Mouse (Mus musculus) CH12.LX (cell line): Measurements from ENCODE around the gene Rxfp4. TPM values are rescaled to one million over a fixed set of nuclear protein-coding genes. Genes with fewer than 3 reads are reported as not detected.

Experiments used
- DNase-seq: peaks from one replicate; pipeline ENCODE4 v3.0.0-alpha.2; 2013; ENCODE audit errors: extremely low read depth
- H3K27ac ChIP-seq: 2 replicates; pipeline ENCODE4 v1.5.1; 2012; ENCODE audit warnings: low read depth, mild to moderate bottlenecking, control low read depth, moderate library complexity; ENCODE audit not compliant: insufficient read depth
- H3K27me3 ChIP-seq: replicated peaks from 2 replicates; pipeline ENCODE3; 2012; ENCODE audit warnings: inconsistent platforms
- H3K36me3 ChIP-seq, 2 experiments: replicated peaks in 1 of 2; 2 replicates each; pipeline versions ENCODE3 to v1.6.1; 2012; ENCODE audit warnings: inconsistent platforms in 1 of 2, low read length in 1 of 2, mild to moderate bottlenecking in 1 of 2, mixed read lengths in 1 of 2, moderate library complexity in 1 of 2; ENCODE audit not compliant: control insufficient read depth in 1 of 2, insufficient read depth in 1 of 2
- H3K4me1 ChIP-seq, 2 experiments: 2 replicates each; pipeline ENCODE4 v1.6.1; 2012; ENCODE audit warnings: inconsistent platforms in 1 of 2, moderate library complexity in 1 of 2; ENCODE audit not compliant: insufficient read depth in 2 of 2, control insufficient read depth in 1 of 2
- H3K4me2 ChIP-seq: 2 replicates; pipeline ENCODE4 v1.6.1; 2012; ENCODE audit warnings: low read depth, mild to moderate bottlenecking, control low read depth; ENCODE audit not compliant: poor library complexity, insufficient read depth, severe bottlenecking
- H3K4me3 ChIP-seq, 3 experiments: fragments of 150-350 bp in 1 of 3; sonication (generic) in 1 of 3; replicated peaks in 1 of 3; 2 replicates each; pipeline versions ENCODE3 to v1.5.1; 2011 to 2012; ENCODE audit warnings: low read depth in 2 of 3, low read length in 2 of 3, mild to moderate bottlenecking in 2 of 3, moderate library complexity in 2 of 3, control low read depth in 1 of 3, improper control_type of control experiment in 1 of 3, inconsistent platforms in 1 of 3, mixed read lengths in 1 of 3; ENCODE audit not compliant: poor library complexity in 1 of 3
- H3K79me2 ChIP-seq: replicated peaks from 2 replicates; pipeline ENCODE4 v1.6.1; 2012; ENCODE audit warnings: mild to moderate bottlenecking, moderate library complexity; ENCODE audit not compliant: control insufficient read depth, poor library complexity, insufficient read depth, severe bottlenecking; ENCODE audit errors: extremely low read depth
- H3K9ac ChIP-seq: 2 replicates; pipeline ENCODE4 v1.6.1; 2012; ENCODE audit warnings: low read depth, mild to moderate bottlenecking, control low read depth, moderate library complexity; ENCODE audit not compliant: insufficient read depth
- H3K9me3 ChIP-seq: replicated peaks from 2 replicates; pipeline ENCODE3; 2012; ENCODE audit warnings: low read length, inconsistent platforms, mixed read lengths
- BHLHE40 ChIP-seq: IDR thresholded peaks from 2 replicates; pipeline ENCODE4 v1.6.1; 2011; ENCODE audit warnings: mild to moderate bottlenecking, low read depth, low read length, improper control_type of control experiment
- CHD2 ChIP-seq: IDR thresholded peaks from 2 replicates; pipeline ENCODE4 v1.6.1; 2011; ENCODE audit warnings: low read length, improper control_type of control experiment
- E2F4 ChIP-seq: IDR thresholded peaks from 2 replicates; pipeline ENCODE4 v1.6.1; 2011; ENCODE audit warnings: low read depth, low read length, improper control_type of control experiment; ENCODE audit not compliant: insufficient replicate concordance
- EP300 ChIP-seq: IDR thresholded peaks from 2 replicates; pipeline ENCODE4 v1.6.1; 2011; ENCODE audit warnings: low read length, improper control_type of control experiment
- IRF4 ChIP-seq: IDR thresholded peaks from 2 replicates; pipeline ENCODE4 v1.6.1; 2014; ENCODE audit warnings: low read depth, mild to moderate bottlenecking, inconsistent platforms, low read length, improper control_type of control experiment
- MAX ChIP-seq: IDR thresholded peaks from 2 replicates; pipeline ENCODE4 v1.6.1; 2011; ENCODE audit warnings: low read length, improper control_type of control experiment
- MEF2A ChIP-seq: IDR thresholded peaks from 2 replicates; pipeline ENCODE4 v1.6.1; 2014; ENCODE audit warnings: low read depth, mild to moderate bottlenecking, inconsistent platforms, low read length, improper control_type of control experiment, borderline replicate concordance
- NRF1 ChIP-seq: IDR thresholded peaks from 2 replicates; pipeline ENCODE4 v1.6.1; 2014; ENCODE audit warnings: low read depth, mild to moderate bottlenecking, inconsistent platforms, low read length, improper control_type of control experiment, moderate library complexity
- POLR2A ChIP-seq: IDR thresholded peaks from 2 replicates; pipeline ENCODE4 v1.6.1; 2011; ENCODE audit warnings: low read depth, mild to moderate bottlenecking, improper control_type of control experiment, low read length
- SIN3A ChIP-seq: IDR thresholded peaks from 2 replicates; pipeline ENCODE4 v1.6.1; 2012; ENCODE audit warnings: low read length, improper control_type of control experiment, inconsistent platforms
- TBP ChIP-seq: conservative IDR thresholded peaks from 2 replicates; pipeline ENCODE4 v1.6.1; 2011; ENCODE audit warnings: low read depth, low read length, improper control_type of control experiment
- TCF12 ChIP-seq: IDR thresholded peaks from 2 replicates; pipeline ENCODE4 v1.6.1; 2014; ENCODE audit warnings: low read depth, mild to moderate bottlenecking, inconsistent platforms, low read length, improper control_type of control experiment
- dilution Hi-C: fragments of 300-500 bp; cut with MboI; formaldehyde crosslinking; loops from 2 replicates; pipeline ENCODE4 v1.14.3; 2020; ENCODE audit warnings: low sequenced_read_pairs; ENCODE audit not compliant: extremely low pct_unique_long_range_greater_than_20kb, extremely low pct_ligation_motif_present
- in situ Hi-C: fragments of 300-500 bp; cut with MboI; formaldehyde crosslinking; loops from 3 replicates; pipeline ENCODE4 v1.14.3; 2019; ENCODE audit warnings: low sequenced_read_pairs, low pct_ligation_motif_present, low pct_unique_long_range_greater_than_20kb, mixed read lengths
- polyA plus RNA-seq: library from polyadenylated mRNA; unstranded; fragments of >175 nt; gene quantifications from 2 replicates; pipeline ENCODE4 v1.2.1, GENCODE M21; 2012; ENCODE audit warnings: low read depth; ENCODE audit not compliant: insufficient read length
- total RNA-seq, 2 experiments: library from RNA; depleted of rRNA; stranded (reverse); fragments of 300-350 nt in 1 of 2; fragments of >200 nt in 1 of 2; gene quantifications; 2 replicates each; pipeline ENCODE4 v1.2.3; 2012 to 2014

The Rxfp4 gene
- total and polyA plus RNA-seq, 3 experiments: not detected

- H3K27ac ChIP-seq: peak overlapping the region; percentile 92
- H3K27me3 ChIP-seq: no peaks in the 10 kb centered on the region
- dilution Hi-C loops: no loop called here
- peak; percentile 61 for DNase-seq
- peak overlapping the region in 1 of 3 experiments; percentile 21 for H3K4me3 ChIP-seq
- peaks cover 3 to 4% of the 10 kb centered on the region in 2 experiments for H3K36me3 ChIP-seq
- in situ Hi-C loops: no loop called here
- peak; percentile 90 for TF ChIP-seq EP300
- TF ChIP-seq MAX: no peak; the same call in 1 of the 2 replicates
- TF ChIP-seq IRF4: peak; percentile 94
- peak; percentile 49; the same call in 1 of the 2 replicates for TF ChIP-seq TCF12
- TF ChIP-seq BHLHE40: 0 out of 2 replicates have a peak, but pooled peaks have one; percentile 26
- no peak for TF ChIP-seq E2F4
- H3K79me2 ChIP-seq: no peaks in the 10 kb centered on the region
- H3K9me3 ChIP-seq: no peaks in the 10 kb centered on the region
- H3K4me2 ChIP-seq: peak overlapping the region; percentile 52; the same call in 1 of the 2 replicates
- H3K4me1 ChIP-seq: peaks cover 55 to 95% of the 10 kb centered on the region in 2 experiments
- H3K9ac ChIP-seq: peak overlapping the region; percentile 57; the same call in 1 of the 2 replicates
Observed at GRCm38 (mm10) chr3:88651669-88652618, 998 bp downstream of the Rxfp4 start.

DNA sequence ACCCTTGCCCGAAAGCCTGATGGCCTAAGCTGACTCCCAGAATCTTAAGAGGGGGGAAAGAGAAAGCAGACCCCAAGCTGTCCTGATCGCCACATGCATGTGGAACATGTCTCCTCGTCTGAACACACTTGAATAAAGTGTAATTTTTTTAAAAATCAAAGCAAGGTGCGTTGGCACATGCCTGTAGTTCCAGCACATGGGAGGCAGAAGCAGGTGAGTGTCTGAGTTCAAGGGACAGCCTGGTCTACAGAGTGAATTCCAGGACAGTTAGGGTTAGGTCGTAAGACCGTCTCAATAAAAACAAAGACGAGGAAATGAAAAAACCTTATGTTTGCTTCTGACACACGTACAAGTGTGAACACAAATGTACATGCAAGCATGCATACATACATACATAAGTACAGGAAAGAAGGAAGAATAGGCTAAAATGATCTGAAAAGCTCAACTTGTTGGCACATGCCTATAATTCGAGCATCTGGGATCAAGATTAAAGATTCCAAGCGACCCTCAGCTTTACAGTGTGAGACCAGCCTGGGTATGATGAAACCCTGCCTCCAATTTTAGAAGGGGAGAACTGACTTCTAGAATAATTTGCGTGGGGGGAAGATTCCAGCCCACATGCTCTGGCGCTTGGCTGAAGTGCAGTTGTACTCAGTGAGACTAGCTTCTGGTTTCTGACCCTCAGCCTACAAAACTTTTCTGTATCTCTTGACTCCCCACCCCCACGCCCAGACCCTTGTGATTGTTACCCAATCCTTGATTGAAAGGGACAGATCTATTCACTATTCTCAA lies 2.0 kb downstream of the Rxfp4 start:
- Histone ChIP-seq H3K36me3 (peaks cover 12 to 14% of the 10 kb centered on the region in 2 experiments), H3K4me1 (peaks cover 55 to 100% of the 10 kb centered on the region in 2 experiments), H3K4me3 (no peak overlapping the region), H3K9ac (peak overlapping the region; percentile 57), H3K27ac (peak overlapping the region; percentile 92), H3K27me3 (no peaks in the 10 kb centered on the region), H3K79me2 (no peaks in the 10 kb centered on the region), H3K4me2 (peak overlapping the region; percentile 52), H3K9me3 (no peaks in the 10 kb centered on the region)
- dilution Hi-C loops (no loop called here), in situ Hi-C loops (no loop called here)
- TF ChIP-seq TBP (0 out of 2 replicates have a peak, but pooled peaks have one; percentile 30), EP300 (peak; percentile 29; the same call in 1 of the 2 replicates), CHD2 (no peak), POLR2A (peak; percentile 25; the same call in 1 of the 2 replicates), SIN3A (no peak; the same call in 1 of the 2 replicates), MEF2A (peak; percentile 56; the same call in 1 of the 2 replicates), NRF1 (no peak)
- peak; percentile 61 for DNase-seq
